Mouse (Mus musculus): Measurements from ENCODE around the gene Zfp574. TPM values are rescaled to one million over a fixed set of nuclear protein-coding genes. Genes with fewer than 3 reads are reported as not detected.

Zfp574 gene
- polyA plus RNA-seq, 1 experiment from 2014 or later, result 36.1 TPM

DNA sequence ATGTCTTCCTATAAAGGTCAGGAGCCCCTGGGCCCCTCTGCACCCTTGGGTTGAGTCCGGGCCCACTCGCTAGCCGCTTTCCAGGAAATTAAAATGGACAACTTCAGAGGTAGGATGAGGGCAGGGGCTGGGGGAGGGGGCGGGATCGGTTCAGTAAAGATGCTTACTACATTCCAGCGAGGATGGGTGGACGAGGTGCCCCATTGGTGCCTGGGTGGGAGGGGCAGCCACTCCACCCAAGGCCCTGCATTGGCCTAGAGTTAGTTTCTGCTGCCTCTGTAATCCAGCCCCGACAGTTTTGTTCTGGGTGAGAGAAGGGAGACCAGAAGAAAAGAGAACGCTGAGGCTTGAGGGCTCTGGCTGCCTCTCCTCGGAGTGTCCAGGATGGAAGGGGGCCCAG is 17.5 kb downstream of the Zfp574 start:
- Histone ChIP-seq H3K9me3 (no peaks in the 10 kb centered on the region), H3K27ac (no peak overlapping the region), H3K9ac (replicated peaks) (no peak overlapping the region; the same call in 1 of the 2 replicates), H3K27me3 (no peaks in the 10 kb centered on the region), H3K4me3 (replicated peaks) (no peak overlapping the region), H3K36me3 (peaks cover 41% of the 10 kb centered on the region), H3K4me2 (replicated peaks) (no peak overlapping the region), H3K4me1 (replicated peaks) (peaks cover 26% of the 10 kb centered on the region)
- ATAC-seq, result no peak
- 21% methylated on average over 10 of the region's 10 CpGs for WGBS

DNA sequence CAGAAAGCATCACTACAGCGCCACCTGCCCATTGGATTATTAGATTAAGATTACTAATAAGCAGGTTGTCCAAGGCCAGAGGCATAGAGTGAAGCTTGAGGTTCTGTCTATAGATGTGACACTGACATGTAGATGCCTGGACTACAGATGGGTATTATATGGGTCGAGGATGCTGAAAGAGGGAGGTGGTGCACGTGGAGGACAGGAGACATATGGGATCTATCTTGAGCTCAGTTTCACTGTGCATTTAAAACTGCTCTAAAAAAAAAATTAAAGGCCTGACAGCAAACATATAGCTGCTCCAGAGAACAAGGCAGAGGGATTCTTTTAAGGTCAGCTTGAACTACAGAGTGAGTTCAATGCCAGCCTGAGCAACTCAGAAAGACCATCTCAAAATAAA is 25.8 kb downstream of the Zfp574 start:
- H3K27me3 ChIP-seq, result no peaks in the 10 kb centered on the region
- no peak for ATAC-seq
- no peak overlapping the region for H3K27ac ChIP-seq
- peaks cover 51% of the 10 kb centered on the region for H3K36me3 ChIP-seq
- no peaks in the 10 kb centered on the region for H3K9me3 ChIP-seq
- WGBS, result 73% methylated on average over 3 of the region's 3 CpGs
- no peak overlapping the region for H3K4me3 ChIP-seq (replicated peaks)
- H3K4me1 ChIP-seq (replicated peaks), result peaks cover 5% of the 10 kb centered on the region; the same call in 1 of the 2 replicates
- H3K4me2 ChIP-seq (replicated peaks), result no peak overlapping the region
- no peak overlapping the region for H3K9ac ChIP-seq (replicated peaks)

DNA sequence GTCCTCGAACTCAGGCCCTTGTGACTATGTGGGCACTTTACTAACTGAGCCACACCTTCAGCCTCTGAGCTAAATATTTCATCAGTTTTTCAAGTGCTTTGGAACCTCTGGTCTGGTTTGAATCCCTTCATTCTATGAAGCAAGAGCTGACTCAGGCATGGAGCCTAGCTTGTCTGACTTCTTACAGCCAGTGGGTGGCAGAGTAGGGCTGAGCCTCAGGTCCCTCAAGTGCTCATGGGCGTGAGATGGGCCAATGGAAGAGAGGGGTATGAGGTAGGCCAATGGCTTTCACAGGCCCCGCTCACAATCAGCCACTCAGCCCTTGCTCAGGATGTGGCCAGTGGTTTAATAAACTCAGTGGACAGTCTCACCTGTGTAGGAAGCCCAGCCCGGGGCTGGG is 27.2 kb downstream of the Zfp574 start:
- 54% methylated on average over 4 of the region's 4 CpGs for WGBS
- 0 out of 2 replicates have a peak, but pooled peaks have one; percentile 53 for ATAC-seq
- H3K9ac ChIP-seq (replicated peaks), result no peak overlapping the region
- H3K4me2 ChIP-seq (replicated peaks), result no peak overlapping the region
- no peaks in the 10 kb centered on the region for H3K4me1 ChIP-seq (replicated peaks)
- H3K4me3 ChIP-seq (replicated peaks), result no peak overlapping the region
- H3K27ac ChIP-seq, result no peak overlapping the region
- no peaks in the 10 kb centered on the region for H3K27me3 ChIP-seq
- H3K9me3 ChIP-seq, result no peaks in the 10 kb centered on the region
- H3K36me3 ChIP-seq, result peaks cover 42% of the 10 kb centered on the region

DNA sequence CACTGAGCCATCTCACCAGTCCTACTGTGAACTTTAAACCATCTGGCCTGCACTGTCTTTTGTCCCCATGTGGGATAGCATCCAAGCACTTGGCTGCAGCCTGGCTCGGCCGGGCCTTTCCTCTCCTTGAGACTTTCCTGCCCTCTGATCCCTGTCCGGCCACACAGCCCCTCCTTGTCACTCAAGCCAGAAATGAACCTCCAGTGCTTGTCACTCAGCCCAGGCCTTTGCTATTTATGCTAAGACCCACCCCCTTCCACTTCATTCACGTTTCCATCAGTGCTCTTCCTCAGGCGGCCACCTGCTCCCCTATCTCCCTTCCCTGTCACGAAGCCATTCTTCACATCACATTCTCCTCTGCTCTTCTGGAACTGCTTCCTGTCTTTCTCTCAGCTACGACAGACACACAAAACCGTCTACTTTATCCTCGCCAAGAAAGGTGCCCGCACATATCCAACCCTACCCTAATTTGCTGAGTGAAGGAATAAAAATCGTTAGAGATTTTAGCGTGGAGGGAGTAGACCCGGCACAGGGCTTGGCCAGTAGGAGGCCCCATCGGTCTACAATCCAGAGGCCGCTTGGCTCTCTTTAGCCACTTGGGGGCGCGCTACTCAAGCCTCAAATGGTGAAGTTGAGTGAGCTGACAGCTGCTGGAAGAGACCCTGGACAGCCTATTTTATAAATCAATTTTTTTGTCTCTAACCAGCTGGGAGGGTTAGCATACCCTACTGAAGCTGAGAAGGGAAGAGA is 33.2 kb downstream of the Zfp574 start:
- H3K9me3 ChIP-seq, result no peaks in the 10 kb centered on the region
- H3K36me3 ChIP-seq, result no peaks in the 10 kb centered on the region; the same call in 1 of the 2 replicates
- ATAC-seq, result peak; percentile 59
- 16% methylated on average over 17 of the region's 17 CpGs for WGBS
- H3K4me2 ChIP-seq (replicated peaks), result no peak overlapping the region
- H3K4me1 ChIP-seq (replicated peaks), result peaks cover 14% of the 10 kb centered on the region; the same call in 1 of the 2 replicates
- H3K27me3 ChIP-seq, result no peaks in the 10 kb centered on the region
- H3K9ac ChIP-seq (replicated peaks), result 0 out of 2 replicates have a peak overlapping the region, but pooled peaks have one; percentile 7
- no peak overlapping the region for H3K4me3 ChIP-seq (replicated peaks)
- peak overlapping the region; percentile 67 for H3K27ac ChIP-seq

DNA sequence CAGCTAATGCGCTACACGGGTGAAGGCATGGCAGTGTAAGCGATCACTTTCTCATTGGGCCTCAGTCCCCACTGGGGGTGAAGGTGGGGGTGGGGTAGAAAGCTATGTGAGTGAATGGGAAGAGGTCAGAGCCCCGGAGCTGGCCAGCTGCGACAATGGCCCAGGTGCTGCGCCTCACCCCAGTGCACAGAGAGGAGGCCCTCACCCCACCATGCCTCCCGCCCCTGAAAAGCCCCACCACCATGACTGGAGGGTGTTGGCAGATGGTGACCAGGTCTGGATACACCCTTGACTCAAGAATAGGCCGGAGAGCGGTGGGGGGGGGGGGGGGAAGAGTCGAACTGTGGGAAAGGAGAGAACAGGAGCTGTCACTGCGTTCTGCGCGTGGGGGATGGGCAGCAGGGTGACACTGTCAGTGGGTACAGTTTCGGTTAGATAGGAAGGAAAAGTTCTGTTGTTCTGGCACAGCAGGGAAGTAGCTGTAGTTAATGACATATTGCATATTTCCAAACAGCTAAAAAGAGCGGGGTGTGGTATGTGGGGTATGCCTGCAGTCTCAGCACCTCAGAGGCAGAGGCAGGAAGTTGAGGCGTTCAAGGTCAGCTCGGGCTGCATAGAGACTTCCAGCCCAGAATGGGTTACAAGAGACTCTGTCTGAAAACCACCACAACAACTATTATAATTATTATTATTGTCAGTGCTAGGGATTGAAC is 34.6 kb downstream of the Zfp574 start:
- Histone ChIP-seq H3K4me1 (replicated peaks) (peaks cover 14% of the 10 kb centered on the region; the same call in 1 of the 2 replicates), H3K4me2 (replicated peaks) (no peak overlapping the region), H3K27ac (no peak overlapping the region), H3K4me3 (replicated peaks) (no peak overlapping the region), H3K36me3 (peaks cover 2% of the 10 kb centered on the region; the same call in 1 of the 2 replicates), H3K9me3 (no peaks in the 10 kb centered on the region), H3K27me3 (no peaks in the 10 kb centered on the region), H3K9ac (replicated peaks) (no peak overlapping the region)
- WGBS, result 52% methylated on average over 17 of the region's 17 CpGs
- 0 out of 2 replicates have a peak, but pooled peaks have one; percentile 10 for ATAC-seq

DNA sequence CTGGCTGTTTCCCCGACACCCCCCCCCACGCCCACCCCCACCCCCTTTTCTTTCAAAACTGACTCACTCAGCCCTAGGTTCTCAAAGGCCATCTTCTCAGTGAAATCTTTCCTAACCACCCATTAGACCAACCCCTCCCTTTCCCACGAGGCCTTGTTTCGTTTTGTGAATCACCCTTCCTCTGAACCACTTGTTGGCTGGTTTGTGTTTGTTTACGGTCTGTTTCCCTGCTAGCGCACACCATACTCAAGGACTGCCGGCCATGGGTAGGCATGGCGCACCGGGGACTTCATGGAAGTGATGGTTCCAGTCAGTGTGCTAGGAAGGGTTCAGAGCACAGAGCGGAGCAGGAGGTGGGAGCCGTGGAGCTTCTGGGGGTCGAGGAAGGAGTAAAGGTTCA is 37.0 kb downstream of the Zfp574 start:
- Histone ChIP-seq H3K9ac (replicated peaks) (no peak overlapping the region), H3K4me1 (replicated peaks) (peaks cover 14% of the 10 kb centered on the region; the same call in 1 of the 2 replicates), H3K4me2 (replicated peaks) (no peak overlapping the region), H3K4me3 (replicated peaks) (no peak overlapping the region), H3K27me3 (no peaks in the 10 kb centered on the region), H3K36me3 (peaks cover 18% of the 10 kb centered on the region), H3K27ac (no peak overlapping the region), H3K9me3 (no peaks in the 10 kb centered on the region)
- 82% methylated on average over 12 of the region's 12 CpGs for WGBS
- no peak for ATAC-seq

DNA sequence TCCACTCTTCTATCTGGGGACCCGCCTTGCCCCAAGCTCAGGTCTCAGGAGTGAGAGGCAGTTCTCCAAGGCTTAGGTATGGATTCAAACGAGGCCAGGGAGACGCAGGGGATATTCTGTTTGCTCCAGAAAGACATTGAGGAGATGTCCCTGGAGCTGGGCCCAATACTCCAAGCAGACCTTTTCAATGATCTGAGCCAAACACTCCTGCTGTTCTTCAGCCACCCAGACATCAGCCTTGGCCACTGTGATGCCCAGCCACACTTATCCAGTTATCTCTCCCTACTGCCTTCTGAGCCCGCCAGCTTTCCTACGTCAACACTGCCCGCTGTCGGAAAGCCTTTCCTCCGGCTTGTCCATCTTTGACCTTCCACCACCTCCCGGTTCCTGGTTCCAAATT is 38.0 kb downstream of the Zfp574 start:
- WGBS, result 90% methylated on average over 9 of the region's 9 CpGs
- H3K9ac ChIP-seq (replicated peaks), result no peak overlapping the region
- no peak overlapping the region for H3K4me2 ChIP-seq (replicated peaks)
- no peaks in the 10 kb centered on the region for H3K27me3 ChIP-seq
- H3K9me3 ChIP-seq, result no peaks in the 10 kb centered on the region
- ATAC-seq, result no peak
- H3K4me1 ChIP-seq (replicated peaks), result peaks cover 14% of the 10 kb centered on the region; the same call in 1 of the 2 replicates
- H3K36me3 ChIP-seq, result peaks cover 27% of the 10 kb centered on the region
- no peak overlapping the region for H3K4me3 ChIP-seq (replicated peaks)
- no peak overlapping the region for H3K27ac ChIP-seq

DNA sequence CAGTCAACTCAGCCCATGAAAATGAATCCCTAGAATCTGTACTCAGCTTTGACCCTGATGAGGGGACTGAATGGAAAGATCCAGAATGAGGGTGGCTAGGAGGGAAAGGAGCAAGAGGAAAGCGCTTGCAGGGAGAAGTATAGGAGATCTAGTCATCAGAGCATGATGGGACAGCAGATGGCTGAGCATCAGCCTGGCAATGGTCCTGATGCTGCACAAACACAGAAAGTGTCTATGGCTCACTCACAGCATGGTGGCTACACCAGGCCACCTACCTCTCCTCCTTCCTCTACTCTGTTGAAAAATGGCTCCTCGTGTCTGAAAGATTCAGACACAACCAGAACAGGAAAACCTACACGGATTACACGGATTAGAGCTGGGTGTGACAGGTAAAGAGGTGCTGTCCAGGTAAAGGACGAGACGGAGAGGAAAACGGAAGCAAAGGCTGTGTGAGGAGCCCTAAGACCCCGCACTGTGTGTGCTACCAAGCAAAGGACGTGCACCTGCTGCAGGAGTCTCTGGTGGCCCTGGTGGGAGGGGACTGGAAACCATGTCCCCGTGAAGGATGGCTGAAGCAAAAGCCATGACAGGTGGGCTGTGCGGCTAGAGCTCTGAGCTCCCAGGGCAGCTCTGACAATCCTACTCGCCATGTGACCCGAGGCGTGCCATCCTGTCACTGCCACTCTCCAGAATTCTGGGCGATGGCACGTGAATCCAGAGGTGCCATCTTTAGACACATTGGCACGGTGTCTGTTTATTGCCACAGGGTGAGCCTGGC is 40.0 kb downstream of the Zfp574 start:
- H3K4me1 ChIP-seq (replicated peaks), result peaks cover 4% of the 10 kb centered on the region; the same call in 1 of the 2 replicates
- no peak overlapping the region for H3K27ac ChIP-seq
- 90% methylated on average over 17 of the region's 17 CpGs for WGBS
- no peak overlapping the region for H3K9ac ChIP-seq (replicated peaks)
- no peak overlapping the region for H3K4me2 ChIP-seq (replicated peaks)
- no peak overlapping the region for H3K4me3 ChIP-seq (replicated peaks)
- no peaks in the 10 kb centered on the region for H3K9me3 ChIP-seq
- no peak for ATAC-seq
- H3K36me3 ChIP-seq, result peaks cover 29% of the 10 kb centered on the region
- 0 out of 2 replicates have a peak, but pooled peaks cover 4% of the 10 kb centered on the region for H3K27me3 ChIP-seq

DNA sequence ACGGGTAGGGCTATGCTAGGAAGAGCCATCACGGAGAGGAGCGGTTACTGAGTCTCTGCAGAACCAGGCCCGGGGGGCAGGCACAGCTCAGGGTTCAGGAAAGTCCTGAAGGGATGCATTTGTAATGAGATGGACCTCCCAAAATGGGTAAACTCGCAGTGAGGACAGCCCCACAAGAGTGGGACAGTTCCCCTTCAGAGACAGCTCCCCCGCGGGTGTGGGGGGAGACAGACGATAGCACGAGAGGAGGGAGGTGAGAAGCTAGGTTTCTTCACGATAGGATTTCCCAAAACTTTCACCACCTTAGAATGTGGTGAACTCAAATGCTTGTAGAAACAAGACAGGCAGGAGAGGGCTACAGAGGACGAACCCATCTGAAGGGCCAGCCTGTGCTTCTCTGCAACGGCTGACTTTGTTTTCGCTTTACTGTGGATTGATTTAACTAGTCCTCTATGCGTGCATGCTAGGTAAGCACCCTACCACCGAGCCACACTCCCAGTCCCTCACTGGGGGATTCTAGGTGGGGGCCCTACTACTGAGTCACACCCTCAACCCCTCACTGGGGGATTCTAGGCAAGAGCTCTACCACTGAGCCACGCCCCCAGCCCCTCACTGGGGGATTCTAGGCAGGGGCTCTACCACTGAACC is 40.7 kb downstream of the Zfp574 start:
- Histone ChIP-seq H3K4me2 (replicated peaks) (no peak overlapping the region), H3K9me3 (no peaks in the 10 kb centered on the region), H3K27ac (no peak overlapping the region), H3K4me3 (replicated peaks) (no peak overlapping the region), H3K36me3 (peaks cover 29% of the 10 kb centered on the region), H3K4me1 (replicated peaks) (no peaks in the 10 kb centered on the region), H3K27me3 (0 out of 2 replicates have a peak, but pooled peaks cover 4% of the 10 kb centered on the region), H3K9ac (replicated peaks) (no peak overlapping the region)
- no peak for ATAC-seq
- 88% methylated on average over 16 of the region's 16 CpGs for WGBS

DNA sequence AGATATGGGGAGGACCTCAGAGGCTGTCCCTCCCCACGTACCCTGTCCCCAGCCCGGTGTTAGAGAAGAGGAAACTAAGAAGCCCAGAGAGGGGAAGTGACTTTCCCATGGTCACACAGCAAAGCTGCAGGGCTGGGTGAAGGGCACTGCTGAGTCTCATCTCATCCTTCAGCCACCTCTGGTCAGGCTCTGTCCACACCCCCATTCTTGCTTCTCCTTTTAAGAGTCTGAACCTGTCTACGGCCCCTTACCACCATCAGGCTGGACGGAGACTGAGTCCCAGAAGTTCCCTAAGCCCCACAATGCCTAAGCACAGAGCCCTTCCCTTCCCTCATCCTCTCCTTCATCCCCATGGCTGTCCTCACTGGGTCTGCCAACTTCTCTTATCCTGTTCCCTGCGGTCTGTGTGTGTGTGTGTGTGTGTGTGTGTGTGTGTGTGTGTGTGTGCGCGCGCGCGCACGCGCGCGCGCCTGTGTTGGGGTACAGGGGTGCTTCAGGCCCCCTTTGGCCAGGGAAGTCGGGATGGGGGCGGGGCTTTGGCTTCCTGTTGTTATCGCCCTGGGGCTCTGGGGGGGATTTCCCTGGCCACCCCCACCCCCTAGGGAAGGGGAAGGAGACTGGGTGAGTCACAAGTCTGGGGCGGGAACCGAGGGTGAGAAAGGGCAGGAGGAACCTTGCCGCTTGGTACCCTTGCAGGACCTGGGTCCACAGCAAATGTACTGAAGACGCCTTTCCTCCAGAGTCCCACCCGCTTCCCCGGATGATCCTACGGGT is 47.9 kb downstream of the Zfp574 start:
- H3K36me3 ChIP-seq, result peaks cover 3% of the 10 kb centered on the region
- H3K4me1 ChIP-seq (replicated peaks), result no peaks in the 10 kb centered on the region; the same call in 1 of the 2 replicates
- WGBS, result 73% methylated on average over 13 of the region's 25 CpGs
- H3K4me2 ChIP-seq (replicated peaks), result no peak overlapping the region
- no peak overlapping the region for H3K27ac ChIP-seq
- 0 out of 2 replicates have a peak, but pooled peaks cover 4% of the 10 kb centered on the region for H3K27me3 ChIP-seq
- H3K9me3 ChIP-seq, result no peaks in the 10 kb centered on the region
- ATAC-seq, result no peak
- H3K9ac ChIP-seq (replicated peaks), result no peak overlapping the region
- no peak overlapping the region for H3K4me3 ChIP-seq (replicated peaks)

All from midbrain, embryonic 13.5 days (tissue).